Mouse (Mus musculus) Patski (cell line): ENCODE measurements around the gene Me1. TPM values are rescaled to one million over a fixed set of nuclear protein-coding genes. Genes with fewer than 3 reads are reported as not detected.

Experiments
- ATAC-seq: fragments of 100-300 bp; one replicate; pipeline ENCODE4 v1.8.0; 2021
- CTCF ChIA-PET: fragments of 350-600 bp; sonication (Branson Sonifier 250); formaldehyde crosslinking; loops from one replicate; lab custom pipeline; 2022; ENCODE audit warnings: inconsistent platforms; lab: Charles Lee
- POLR2A ChIA-PET: fragments of 350-600 bp; sonication (Branson Sonifier 250); formaldehyde crosslinking; loops from one replicate; lab custom pipeline; 2022; ENCODE audit warnings: antibody characterized with exemption, inconsistent platforms; lab: Charles Lee
- DNase-seq: peaks from one replicate; pipeline ENCODE4 v3.0.0-alpha.2; 2011; ENCODE audit warnings: low read depth, low spot score
- H3K27me3 ChIP-seq: fragments of 371-371 bp; one replicate; pipeline ENCODE4 v1.5.1; 2021
- CTCF ChIP-seq: fragments of 100-300 bp; IDR thresholded peaks from one replicate; pipeline ENCODE4 v1.5.1; 2021
- in situ Hi-C: fragments of 300-500 bp; cut with MboI; formaldehyde crosslinking; loops from 3 replicates; pipeline ENCODE4 v1.11.1; 2018; ENCODE audit warnings: low pct_unique_long_range_greater_than_20kb, mixed read lengths
- polyA plus RNA-seq: library from polyadenylated mRNA; unstranded; gene quantifications from one replicate; pipeline ENCODE4 v1.2.3, GENCODE M21; 2021

Me1 gene
- polyA plus RNA-seq, 1 experiment from 2014 or later: 109 TPM

- no peak for DNase-seq
- POLR2A ChIA-PET: no interaction called here
- in situ Hi-C loops: no loop called here
- CTCF ChIA-PET: interaction anchor here (0.7 to 2.4 kb wide), 4 partner anchors 10 to 31 kb away, joined by 3 to 11 read pairs (median 4); no protein-coding TSS in a partner anchor
- no peaks in the 10 kb centered on the region for H3K27me3 ChIP-seq
- no peak for TF ChIP-seq CTCF
- no peak for ATAC-seq
Measured at GRCm38 (mm10) chr9:86729084-86729483, 33.3 kb upstream of the Me1 start.

- in situ Hi-C loops: no loop called here
- no peaks in the 10 kb centered on the region for H3K27me3 ChIP-seq
- POLR2A ChIA-PET: no interaction called here
- DNase-seq (no peak), ATAC-seq (no peak)
- TF ChIP-seq CTCF: no peak
- CTCF ChIA-PET: interaction anchor here (0.7 to 2.4 kb wide), 4 partner anchors 9 to 30 kb away, joined by 3 to 11 read pairs (median 4); no protein-coding TSS in a partner anchor
Measured at GRCm38 (mm10) chr9:86728214-86728814, 32.6 kb upstream of the Me1 start.

GRCm38 (mm10) chr9:86726381-86726720, 30.6 kb upstream of the Me1 start:
- in situ Hi-C loops: no loop called here
- no peak for TF ChIP-seq CTCF
- ATAC-seq: no peak
- POLR2A ChIA-PET: no interaction called here
- no peak for DNase-seq
- CTCF ChIA-PET: no interaction called here
- no peaks in the 10 kb centered on the region for H3K27me3 ChIP-seq

GRCm38 (mm10) chr9:86725604-86726380, 30.0 kb upstream of the Me1 start:
- no peak for DNase-seq
- no peak for TF ChIP-seq CTCF
- no peak for ATAC-seq
- ChIA-PET POLR2A (no interaction called here), CTCF (interaction anchor here (0.9 kb wide), 1 partner anchor 13 kb away, joined by 3 read pairs; no protein-coding TSS in a partner anchor)
- in situ Hi-C loops: no loop called here
- H3K27me3 ChIP-seq: no peaks in the 10 kb centered on the region

- DNase-seq (no peak), ATAC-seq (no peak)
- POLR2A ChIA-PET: no interaction called here
- in situ Hi-C loops: no loop called here
- no peaks in the 10 kb centered on the region for H3K27me3 ChIP-seq
- TF ChIP-seq CTCF: no peak
- CTCF ChIA-PET: interaction anchor here (0.9 kb wide), 1 partner anchor 14 kb away, joined by 3 read pairs; no protein-coding TSS in a partner anchor
Measured at GRCm38 (mm10) chr9:86725066-86725465, 29.3 kb upstream of the Me1 start.

- TF ChIP-seq CTCF: no peak
- CTCF ChIA-PET: no interaction called here
- POLR2A ChIA-PET: no interaction called here
- H3K27me3 ChIP-seq: no peaks in the 10 kb centered on the region
- ATAC-seq (no peak), DNase-seq (no peak)
- in situ Hi-C loops: no loop called here
Measured at GRCm38 (mm10) chr9:86720794-86721193, 25.0 kb upstream of the Me1 start.

GRCm38 (mm10) chr9:86720227-86720626, 24.5 kb upstream of the Me1 start:
- H3K27me3 ChIP-seq: no peaks in the 10 kb centered on the region
- ATAC-seq (no peak), DNase-seq (no peak)
- ChIA-PET POLR2A (no interaction called here), CTCF (interaction anchor here (1.4 kb wide), 1 partner anchor 9 kb away, joined by 4 read pairs; no protein-coding TSS in a partner anchor)
- in situ Hi-C loops: no loop called here
- TF ChIP-seq CTCF: no peak

GRCm38 (mm10) chr9:86717119-86717518, 21.4 kb upstream of the Me1 start:
- in situ Hi-C loops: no loop called here
- ATAC-seq: no peak
- H3K27me3 ChIP-seq: no peaks in the 10 kb centered on the region
- no peak for TF ChIP-seq CTCF
- DNase-seq: no peak
- POLR2A ChIA-PET: no interaction called here
- CTCF ChIA-PET: no interaction called here

GRCm38 (mm10) chr9:86716540-86716939, 20.8 kb upstream of the Me1 start:
- no peak for ATAC-seq
- DNase-seq: no peak
- no peaks in the 10 kb centered on the region for H3K27me3 ChIP-seq
- in situ Hi-C loops: no loop called here
- TF ChIP-seq CTCF: no peak
- ChIA-PET CTCF (interaction anchor here (1.3 kb wide), 1 partner anchor 30 kb away, joined by 4 read pairs; no protein-coding TSS in a partner anchor), POLR2A (interaction anchor here (1.2 kb wide), 1 partner anchor 15 kb away, joined by 4 read pairs; no protein-coding TSS in a partner anchor)

- POLR2A ChIA-PET: no interaction called here
- in situ Hi-C loops: no loop called here
- ATAC-seq (no peak), DNase-seq (no peak)
- TF ChIP-seq CTCF: no peak
- no peaks in the 10 kb centered on the region for H3K27me3 ChIP-seq
- CTCF ChIA-PET: no interaction called here
Measured at GRCm38 (mm10) chr9:86714089-86714488, 18.3 kb upstream of the Me1 start.

GRCm38 (mm10) chr9:86712648-86713047, 16.9 kb upstream of the Me1 start:
- no peak for TF ChIP-seq CTCF
- no peak for ATAC-seq
- in situ Hi-C loops: no loop called here
- DNase-seq: no peak
- POLR2A ChIA-PET: no interaction called here
- H3K27me3 ChIP-seq: no peaks in the 10 kb centered on the region
- CTCF ChIA-PET: no interaction called here
